Mouse (Mus musculus) embryo, embryonic 10 days (tissue): ENCODE results near the gene Zfx.

Source experiments
- DNase-seq: peaks from one replicate; pipeline ENCODE4 v3.0.0-alpha.2; 2015; ENCODE audit warnings: low spot score

Gene Zfx

DNA sequence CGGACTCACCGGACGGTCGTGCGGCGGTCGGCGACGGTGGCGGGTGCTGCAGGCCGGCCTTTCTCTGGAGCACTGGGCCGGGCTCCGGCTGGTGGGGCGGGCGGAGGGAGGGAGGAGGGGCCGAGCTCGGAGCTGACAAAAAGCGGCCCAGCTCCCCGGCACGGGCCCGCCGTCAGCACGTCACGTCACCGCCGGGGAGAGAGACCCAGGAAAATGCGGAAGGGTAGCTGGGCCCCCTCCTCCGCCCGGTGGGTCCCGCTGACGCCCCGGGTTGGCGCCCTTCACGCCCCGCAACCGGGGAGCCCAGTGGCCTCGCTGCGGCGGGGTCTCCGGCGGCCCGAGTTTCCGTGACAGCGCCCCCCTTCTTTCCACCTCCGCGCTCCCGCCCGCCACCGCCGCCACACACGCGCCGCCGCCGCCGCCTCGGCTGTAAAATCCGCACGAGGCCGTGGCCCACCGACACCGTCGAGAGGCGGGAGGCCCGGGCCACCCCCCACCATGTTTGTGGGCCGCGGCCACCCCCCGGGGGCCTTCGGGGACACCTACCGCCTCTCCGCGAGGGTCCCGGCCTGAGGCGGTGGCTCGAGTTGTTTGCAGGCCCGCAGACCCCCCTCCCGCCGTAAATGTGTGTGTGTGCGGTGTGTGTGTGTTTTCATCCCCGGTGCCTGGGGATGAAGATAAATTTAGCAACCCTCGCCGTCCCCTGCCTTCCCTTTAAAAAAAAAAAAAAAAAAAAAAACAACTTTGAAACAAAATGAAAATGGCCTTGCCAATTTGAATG is at the start of gene Zfx:
Gene Zfx (minus strand): TSS at position 644 of the 781 bp plus-strand sequence.
- peak; percentile 41 for DNase-seq

DNA sequence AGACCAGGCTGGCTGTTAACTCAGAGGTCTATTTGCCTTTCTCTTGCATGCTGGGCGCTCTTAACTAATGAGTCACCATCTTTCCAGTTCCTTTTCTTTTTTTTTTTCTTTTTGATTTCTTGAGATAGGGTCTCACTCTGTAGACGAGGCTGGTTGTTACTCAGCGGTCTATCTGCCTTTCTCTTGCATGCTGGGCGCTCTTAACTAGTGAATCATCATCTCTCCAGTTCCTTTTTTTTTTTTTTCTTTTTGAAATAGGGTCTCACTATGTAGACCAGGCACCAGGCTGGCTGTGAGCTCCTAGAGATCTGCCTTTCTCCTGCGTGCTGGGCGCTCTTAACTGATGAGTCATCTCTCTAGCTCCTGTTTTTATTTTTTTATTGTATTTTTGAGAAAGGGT is 45.8 kb upstream of the Zfx start:
- DNase-seq: no peak

- DNase-seq: no peak
Measured at GRCm38 (mm10) chrX:94152251-94152830, 28.8 kb upstream of the Zfx start.

- no peak for DNase-seq
Measured at GRCm38 (mm10) chrX:94150471-94150870, 27.0 kb upstream of the Zfx start.

DNA sequence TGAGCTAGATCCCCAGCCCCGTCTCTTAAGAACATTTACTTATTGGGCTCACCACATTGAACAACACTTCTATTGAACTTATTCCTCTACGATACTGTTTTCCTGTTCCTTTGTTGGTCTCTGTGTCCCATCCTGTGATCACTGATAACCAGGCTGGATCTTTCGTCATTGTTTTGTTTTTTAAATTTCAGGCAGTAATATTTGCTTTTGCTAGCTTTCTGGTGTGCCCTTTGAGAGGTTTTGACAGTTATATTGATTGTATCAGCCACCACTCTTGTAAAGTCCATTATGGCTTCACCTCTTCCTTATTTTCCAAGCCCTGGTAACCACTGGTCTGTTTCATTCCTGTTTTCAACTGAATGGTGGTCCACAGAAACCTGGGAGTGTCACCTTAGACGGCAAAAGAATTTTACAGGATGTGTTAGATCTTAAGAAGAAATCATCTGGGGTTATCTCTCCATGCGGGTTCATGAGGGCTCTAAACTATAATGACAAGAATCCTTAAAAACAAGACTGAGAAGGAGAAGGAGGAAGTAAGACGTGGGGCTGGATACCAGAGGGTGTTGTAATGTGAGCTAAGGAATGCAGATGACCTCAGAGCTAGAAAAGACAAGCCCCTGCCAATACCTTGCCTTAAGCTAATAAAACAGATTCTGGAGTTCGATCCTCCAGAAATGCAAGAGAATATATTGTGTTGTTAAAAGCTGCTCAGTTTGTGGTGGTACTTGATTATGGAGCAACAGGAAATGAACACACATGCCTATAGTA is 18.7 kb upstream of the Zfx start:
- DNase-seq: no peak

DNA sequence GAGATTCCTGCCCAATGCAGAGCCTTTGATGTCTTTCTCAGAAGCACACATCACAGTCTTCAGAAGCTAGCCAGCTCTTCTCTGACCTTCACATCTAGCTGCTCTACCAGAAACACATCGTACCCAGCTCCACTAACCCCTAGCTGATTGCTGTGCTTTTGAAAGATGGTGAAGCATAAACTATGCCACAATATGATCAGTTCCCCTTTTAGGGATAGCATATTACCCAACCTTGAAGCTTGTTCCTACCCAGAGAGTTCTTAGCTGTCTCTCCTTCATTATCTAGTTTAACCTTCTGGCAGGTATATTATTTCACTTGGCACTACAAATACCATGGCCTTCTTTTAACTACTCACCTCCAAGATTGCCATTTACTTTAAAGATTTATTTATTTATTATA is 16.6 kb upstream of the Zfx start:
- DNase-seq: no peak

- no peak for DNase-seq
Measured at GRCm38 (mm10) chrX:94138256-94138655, 14.8 kb upstream of the Zfx start.

DNA sequence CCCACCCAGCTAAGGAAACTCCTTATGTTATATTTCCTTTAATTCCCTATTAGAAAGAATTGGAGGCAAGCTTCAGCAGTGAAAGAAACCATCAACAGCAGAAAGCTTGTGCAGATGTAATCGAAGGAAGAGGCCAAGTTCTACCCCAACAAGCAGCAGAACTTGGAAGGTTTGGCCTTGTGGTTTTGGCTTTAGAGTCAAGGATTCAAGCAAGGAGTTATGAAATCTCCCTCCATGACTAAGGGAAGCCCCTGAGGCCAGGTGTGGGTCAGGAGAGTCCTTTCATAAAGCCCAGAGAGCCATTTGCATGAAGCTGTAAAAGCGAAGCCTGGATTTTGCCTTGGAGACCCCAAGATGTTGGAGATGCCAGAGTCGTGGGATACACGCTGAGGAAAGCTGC is 11.6 kb upstream of the Zfx start:
- DNase-seq: no peak

DNA sequence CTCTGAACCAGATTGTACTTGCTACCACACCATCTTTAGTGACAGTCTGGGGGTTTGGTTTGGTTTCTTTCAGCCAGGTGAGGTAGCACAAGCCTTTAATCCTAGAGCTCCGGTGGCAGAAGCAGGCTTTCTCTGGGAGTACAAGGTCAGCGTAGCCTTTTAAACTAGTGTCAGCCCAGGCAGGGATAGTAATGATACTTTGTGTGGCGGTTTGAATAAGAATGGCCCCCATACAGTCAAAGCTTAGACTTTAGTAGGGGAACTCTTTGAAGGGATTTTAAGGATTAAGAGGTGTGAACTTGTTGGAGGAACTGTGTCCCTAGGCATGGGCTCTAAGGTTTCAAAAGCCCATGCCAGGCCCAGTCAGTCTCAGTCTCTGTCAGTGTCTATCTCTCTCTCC is 10.0 kb upstream of the Zfx start:
- DNase-seq: no peak

GRCm38 (mm10) chrX:94132239-94132638 is 8.7 kb upstream of the Zfx start:
- DNase-seq: no peak

DNA sequence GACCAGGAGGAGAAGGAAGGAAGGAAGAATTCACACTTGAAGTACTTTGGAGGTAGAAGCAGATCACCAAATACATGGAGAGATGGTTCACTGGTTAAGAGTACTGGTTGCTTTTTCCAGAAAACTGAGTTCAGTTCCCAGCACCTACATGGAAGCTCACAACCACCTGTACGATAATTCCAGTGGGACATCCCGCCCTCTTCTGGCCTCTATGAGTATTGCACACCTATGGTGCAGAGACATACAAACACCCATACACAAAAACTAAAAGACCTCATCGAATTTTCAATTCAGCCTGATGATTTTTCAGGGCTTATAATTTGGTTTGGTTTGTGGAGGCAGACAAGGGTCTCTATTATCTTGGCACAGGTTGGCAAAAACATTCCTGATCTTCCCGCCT is 6.2 kb upstream of the Zfx start:
- DNase-seq: no peak

- DNase-seq: no peak
Measured at GRCm38 (mm10) chrX:94125950-94126349, 2.4 kb upstream of the Zfx start.

DNA sequence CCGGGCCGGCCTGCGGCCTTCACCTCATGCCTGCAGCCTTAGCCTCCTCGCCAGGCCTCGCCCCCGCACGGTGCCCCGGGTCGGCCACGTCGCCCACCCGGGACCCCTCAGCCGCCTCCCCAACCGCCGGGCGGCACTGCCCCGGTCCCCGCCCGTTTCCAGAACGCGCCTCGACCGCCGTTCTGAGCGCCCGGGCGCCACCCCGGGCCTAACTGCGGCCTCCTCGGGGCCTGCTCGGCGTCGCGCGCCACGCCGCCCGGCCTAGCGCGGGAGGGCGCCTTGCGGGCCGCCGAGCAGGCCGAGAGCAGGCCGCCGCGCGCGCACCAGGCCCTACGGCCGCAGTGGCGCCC is 818 bp downstream of the Zfx start:
- DNase-seq: no peak

GRCm38 (mm10) chrX:94121866-94122708 is 1.4 kb downstream of the Zfx start:
- DNase-seq: peak; percentile 81

DNA sequence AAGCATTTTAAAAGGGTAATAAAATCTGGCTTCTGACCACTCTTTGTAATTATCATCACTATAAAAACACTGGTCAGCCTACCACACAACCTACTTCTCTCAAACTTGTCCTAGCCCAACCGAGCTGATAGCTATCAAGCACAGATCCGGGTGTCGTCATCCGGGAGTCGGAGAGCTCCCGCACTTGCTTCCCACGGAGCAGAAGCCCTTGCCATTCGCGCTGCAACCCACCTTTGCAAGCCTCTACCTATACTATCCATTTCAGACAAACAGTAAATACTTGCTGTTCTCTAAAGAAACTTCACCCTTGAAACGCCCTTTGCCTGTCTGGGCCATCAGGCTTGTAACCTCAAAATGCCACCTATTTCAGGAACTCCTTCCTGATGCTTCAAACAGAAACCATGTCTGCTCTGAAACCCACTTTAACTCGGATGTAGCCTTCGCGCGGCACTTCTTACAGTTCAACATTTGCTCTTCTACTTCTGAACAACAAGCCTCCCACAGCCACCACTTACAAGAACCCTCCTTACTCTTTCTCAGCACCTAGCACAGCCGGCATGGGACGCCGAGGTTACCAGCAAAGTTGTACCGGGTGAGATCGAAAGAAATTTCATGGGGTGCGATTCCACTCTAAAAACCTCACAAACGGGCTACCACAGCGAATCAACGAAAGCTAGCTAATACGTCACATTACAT is 2.2 kb downstream of the Zfx start:
- peak; percentile 5 for DNase-seq

DNA sequence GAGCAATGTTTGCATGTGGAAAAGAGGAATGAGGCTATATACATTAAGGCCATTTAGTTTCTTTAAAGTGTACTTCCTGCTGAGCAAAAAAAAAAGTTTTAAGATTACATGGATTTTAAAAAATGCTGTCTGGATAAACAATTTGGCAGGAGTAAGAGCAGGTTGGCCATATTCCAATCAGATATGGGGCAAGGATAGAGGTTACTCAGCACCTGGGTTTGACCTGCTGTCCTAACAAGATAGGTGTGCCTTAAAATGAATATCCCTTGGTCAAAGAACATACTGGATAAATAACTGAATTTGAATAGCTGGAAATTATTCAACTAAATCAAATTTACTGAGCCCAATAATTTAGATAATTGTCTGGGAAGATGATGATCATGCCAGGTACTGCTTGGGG is 5.2 kb downstream of the Zfx start:
- DNase-seq: no peak

DNA sequence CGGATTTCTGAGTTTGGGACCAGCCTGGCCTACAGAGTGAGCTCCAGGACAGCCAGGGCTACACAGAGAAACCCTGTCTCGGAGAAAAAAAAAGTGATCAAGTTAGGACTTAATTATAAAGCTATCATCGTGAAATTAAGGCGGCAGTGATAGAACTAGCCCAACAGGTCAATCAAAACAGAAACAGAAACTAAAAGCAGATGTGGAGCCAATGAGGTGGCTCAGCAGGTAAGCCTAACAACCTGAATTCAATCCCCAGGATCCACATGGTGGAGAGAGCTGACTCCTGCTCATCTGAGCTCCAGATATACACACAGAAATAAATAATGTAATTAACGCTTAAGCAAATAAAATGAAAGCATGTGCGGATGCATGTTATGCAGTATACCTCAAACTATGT is 7.6 kb downstream of the Zfx start:
- no peak for DNase-seq

DNA sequence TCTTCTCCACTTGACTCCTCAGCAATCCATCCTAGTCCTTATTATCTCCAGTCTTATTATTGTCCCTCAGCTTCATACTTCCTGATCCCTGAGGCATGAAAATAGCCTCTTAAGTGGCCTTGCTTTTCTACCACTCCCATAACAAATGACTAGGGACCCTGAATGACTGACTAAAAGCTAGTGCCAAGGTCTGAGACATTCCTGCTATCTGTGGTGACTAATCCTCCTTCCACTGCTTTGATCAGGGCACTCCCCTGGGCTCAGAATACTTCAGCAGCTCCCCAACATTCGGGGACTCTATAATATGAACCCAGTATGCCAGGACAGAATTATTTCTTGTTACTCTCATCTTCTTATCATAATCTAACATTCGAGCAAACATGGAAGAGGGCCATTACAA is 17.5 kb downstream of the Zfx start:
- DNase-seq: no peak

- no peak for DNase-seq
Measured at GRCm38 (mm10) chrX:94102938-94103337, 20.6 kb downstream of the Zfx start.

DNA sequence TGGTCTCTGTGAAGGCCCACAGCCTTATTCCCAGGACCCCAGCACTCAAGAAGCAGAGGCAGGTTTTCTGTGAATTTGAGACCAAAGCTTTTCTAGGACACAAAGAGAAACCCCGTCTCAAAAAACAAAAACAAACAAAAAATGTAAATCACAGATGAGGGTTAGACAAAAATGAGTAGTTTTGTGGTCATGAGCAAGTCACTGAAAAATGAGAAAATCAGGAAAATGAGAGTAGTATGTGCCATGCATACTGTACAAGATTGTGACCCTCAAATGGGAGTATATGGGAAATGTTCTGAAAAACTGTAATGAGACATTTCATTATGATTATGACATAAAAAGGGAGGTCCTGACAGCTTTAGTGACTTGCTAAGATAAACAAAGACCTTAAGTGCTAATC is 22.9 kb downstream of the Zfx start:
- no peak for DNase-seq

DNA sequence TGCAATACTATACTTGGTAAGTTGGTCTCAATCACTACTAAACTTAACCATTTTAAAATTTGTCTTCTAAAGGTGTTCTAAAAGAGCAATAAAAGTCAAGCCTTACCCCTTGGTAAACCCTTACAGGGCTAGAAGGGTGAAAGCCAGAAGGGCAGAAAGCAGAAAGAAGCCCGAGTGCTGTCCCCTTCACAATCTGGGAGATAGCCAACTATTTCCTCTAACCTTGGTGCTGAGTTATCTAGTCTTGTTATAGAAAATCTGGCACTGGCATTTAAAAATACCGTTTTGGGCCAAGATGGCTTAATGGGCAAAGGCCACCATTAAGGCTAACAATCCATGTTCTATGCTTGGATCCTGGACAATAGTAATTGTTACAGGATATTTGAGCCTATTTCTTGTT is 32.5 kb downstream of the Zfx start:
- no peak for DNase-seq

DNA sequence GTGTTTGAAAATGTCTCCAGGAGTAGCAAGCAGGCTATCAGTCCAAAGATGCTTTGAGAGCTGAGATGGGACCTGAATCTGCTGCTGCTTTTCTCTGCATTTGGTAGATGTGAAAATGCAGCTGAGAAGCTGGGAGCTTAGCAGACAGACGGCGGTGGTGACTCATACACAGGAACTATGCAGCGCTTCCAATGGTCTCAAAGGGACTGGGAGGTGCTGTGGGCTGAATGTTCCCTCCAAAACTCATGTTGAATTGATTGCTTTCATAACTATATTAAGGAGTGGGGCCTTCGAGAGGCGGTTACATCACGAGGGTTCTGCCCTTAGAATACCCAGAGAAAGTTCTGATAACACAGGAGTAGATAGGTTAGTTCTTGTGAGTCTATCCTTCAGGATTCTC is 62.3 kb downstream of the Zfx start:
- no peak for DNase-seq
